ENCODE assay signal across 8 mouse cellular contexts in genomic region chr16:28564075-28564715, GRCm38 (mm10).
DNase-seq lines count a peak whose midpoint lies in the region; ATAC-seq and TF ChIP-seq lines count a peak whose summit lies in the region.

No protein-coding gene starts in this region.

- no peak for TF ChIP-seq CTCF in stomach, postnatal 0 days (IDR thresholded peaks at IDR 0.05; ENCODE audit: low read depth)

- H3K4me1 ChIP-seq in heart, embryonic 16.5 days (ENCODE audit: control insufficient read depth, insufficient read depth, low read length) = peaks cover 5% of the 10 kb centered on the region; the same call in 1 of the 2 replicates
- H3K4me1 ChIP-seq in midbrain, embryonic 11.5 days (ENCODE audit: control insufficient read depth, insufficient read depth, low read length) = no peaks in the 10 kb centered on the region; the same call in 1 of the 2 replicates
- no peaks in the 10 kb centered on the region for H3K4me1 ChIP-seq in stomach, postnatal 0 days (replicated peaks; ENCODE audit: control insufficient read depth, insufficient read depth)

- ATAC-seq in heart, embryonic 16.5 days (replicated peaks; ENCODE audit: extremely low read depth, insufficient read depth, low FRiP score) = no peak; the same call in 1 of the 2 replicates
- ATAC-seq in midbrain, embryonic 11.5 days (ENCODE audit: low FRiP score) = peak; percentile 83
- ATAC-seq in stomach, postnatal 0 days (ENCODE audit: low FRiP score, low TSS enrichment) = 0 out of 2 replicates have a peak, but pooled peaks have one; percentile 35

- peak; percentile 18 for DNase-seq in urinary bladder, adult 2 months (ENCODE audit: low spot score)
- no peak for DNase-seq in urinary bladder, postnatal 10 days (ENCODE audit: low spot score)
- peak; percentile 19 to 24 for DNase-seq in cerebellum, postnatal 10 days
- DNase-seq in kidney, postnatal 10 days = peak; percentile 80
- DNase-seq in midbrain, embryonic 11.5 days (ENCODE audit: low spot score, missing footprints) = peak; percentile 96
- peak; percentile 55 for DNase-seq in stomach, postnatal 0 days (ENCODE audit: low spot score)
- DNase-seq in thymus, postnatal 14 days = no peak

- WGBS in heart, embryonic 16.5 days = under 1% methylated on average over 42 of the region's 45 CpGs
- 1% methylated on average over 43 of the region's 45 CpGs for WGBS in midbrain, embryonic 11.5 days
- WGBS in stomach, postnatal 0 days = under 1% methylated on average over 35 of the region's 45 CpGs

- no peak for TF ChIP-seq EP300 in stomach, postnatal 0 days (optimal IDR thresholded peaks at IDR 0.05)

- H3K9me3 ChIP-seq in heart, embryonic 16.5 days (replicated peaks; ENCODE audit: control insufficient read depth, low read length) = no peaks in the 10 kb centered on the region
- no peaks in the 10 kb centered on the region for H3K9me3 ChIP-seq in midbrain, embryonic 11.5 days (ENCODE audit: control insufficient read depth, low read length)
- H3K9me3 ChIP-seq in stomach, postnatal 0 days (ENCODE audit: control insufficient read depth, low read length) = no peaks in the 10 kb centered on the region

- no peak overlapping the region for H3K27ac ChIP-seq in heart, embryonic 16.5 days (ENCODE audit: low read length)
- no peak overlapping the region for H3K27ac ChIP-seq in midbrain, embryonic 11.5 days (ENCODE audit: low read depth, low read length)
- H3K27ac ChIP-seq in stomach, postnatal 0 days (replicated peaks) = no peak overlapping the region

- H3K4me2 ChIP-seq in heart, embryonic 16.5 days (ENCODE audit: low read depth, low read length) = peak overlapping the region; percentile 92
- H3K4me2 ChIP-seq in midbrain, embryonic 11.5 days = peak overlapping the region; percentile 99
- H3K4me2 ChIP-seq in stomach, postnatal 0 days (replicated peaks; ENCODE audit: low read depth) = peak overlapping the region; percentile 74

- H3K9ac ChIP-seq in heart, embryonic 16.5 days (ENCODE audit: low read length) = no peak overlapping the region
- H3K9ac ChIP-seq in midbrain, embryonic 11.5 days (ENCODE audit: low read length) = peak overlapping the region; percentile 47
- no peak overlapping the region for H3K9ac ChIP-seq in stomach, postnatal 0 days (ENCODE audit: low read length)

- H3K36me3 ChIP-seq in heart, embryonic 16.5 days (ENCODE audit: control insufficient read depth, insufficient read depth) = no peaks in the 10 kb centered on the region
- no peaks in the 10 kb centered on the region for H3K36me3 ChIP-seq in midbrain, embryonic 11.5 days (ENCODE audit: control insufficient read depth, insufficient read depth, low read length)
- H3K36me3 ChIP-seq in stomach, postnatal 0 days (ENCODE audit: control insufficient read depth, insufficient read depth, low read length) = no peaks in the 10 kb centered on the region

- peak overlapping the region; percentile 62 for H3K4me3 ChIP-seq in heart, embryonic 16.5 days (ENCODE audit: low read length)
- H3K4me3 ChIP-seq in midbrain, embryonic 11.5 days (ENCODE audit: low read depth, low read length) = peak overlapping the region; percentile 62
- H3K4me3 ChIP-seq in stomach, postnatal 0 days (ENCODE audit: low read depth, low read length) = peak overlapping the region; percentile 41

- peaks cover 30% of the 10 kb centered on the region for H3K27me3 ChIP-seq in heart, embryonic 16.5 days (ENCODE audit: control insufficient read depth, insufficient read depth, low read length)
- H3K27me3 ChIP-seq in midbrain, embryonic 11.5 days (ENCODE audit: control insufficient read depth, insufficient read depth, low read length) = peaks cover 10% of the 10 kb centered on the region
- H3K27me3 ChIP-seq in stomach, postnatal 0 days (ENCODE audit: control insufficient read depth, insufficient read depth, low read length) = 0 out of 2 replicates have a peak, but pooled peaks cover 5% of the 10 kb centered on the region

Comparison
In these comparisons a context has a peak if more than half of its experiments do, and no peak if none do; other contexts are left out.
1. DNase-seq: peak in urinary bladder, adult 2 months (single experiment), cerebellum, postnatal 10 days (2 of 2), kidney, postnatal 10 days (single experiment), midbrain, embryonic 11.5 days (single experiment) and stomach, postnatal 0 days (single experiment); none in urinary bladder, postnatal 10 days (single experiment) and thymus, postnatal 14 days (single experiment).
2. Peak in every context shown above with its lines, with median percentiles within 50 percentile points of each other: H3K4me2 ChIP-seq and H3K4me3 ChIP-seq.